In the genomic region with DNA sequence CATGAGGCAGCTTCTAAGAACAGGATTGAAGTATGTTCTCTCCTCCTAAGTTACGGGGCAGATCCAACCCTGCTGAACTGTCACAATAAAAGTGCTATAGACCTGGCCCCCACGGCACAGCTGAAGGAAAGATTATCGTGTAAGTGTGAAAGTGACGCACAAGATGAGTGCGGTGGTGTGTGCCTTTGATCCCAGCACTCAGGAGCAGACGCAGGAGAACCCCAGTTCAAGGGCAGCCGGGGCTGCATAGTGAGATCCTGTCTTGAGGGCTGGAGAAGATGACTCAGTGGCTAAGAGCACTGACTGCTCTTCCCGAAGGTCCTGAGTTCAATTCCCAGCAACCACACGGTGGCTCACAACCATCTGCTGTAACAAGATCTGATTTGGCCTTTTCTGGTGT, we compare ENCODE assay signal across 14 mouse cellular contexts. TPM values are rescaled to one million over a fixed set of nuclear protein-coding genes. Genes with fewer than 3 reads are reported as not detected.
A peak's percentile ranks its signal among the peaks of the same experiment; 100 is the strongest.
DNase-seq lines count a peak whose midpoint lies in the region.
"Had no signal": no experiment of that assay in that cellular context is flagged by ENCODE, and none has a peak within 500 bp of the region (broad histone marks: within the 10 kb centered on the region; RNA-seq: fewer than 3 reads in every experiment).

No protein-coding gene starts in this region.

- peak; percentile 77 to 83 for DNase-seq in adrenal gland, adult (ENCODE audit: inconsistent age in 2 of 2, low spot score in 1 of 2)
- no peak for DNase-seq in adrenal gland, postnatal 4 days (ENCODE audit: low spot score in 2 of 2)
- DNase-seq in adrenal gland, postnatal 10 days = peak; percentile 41
- peak; percentile 48 to 66 for DNase-seq in adrenal gland, postnatal 36 days
- DNase-seq in spleen, postnatal 10 days (ENCODE audit: low spot score in 2 of 2) = no peak
- no peak for DNase-seq in urinary bladder, postnatal 14 days (ENCODE audit: low spot score)
- DNase-seq: cerebellum, adult 18-20 months; cerebellum, adult 9-10 months; cerebellum, postnatal 14 days; gastrocnemius, postnatal 10 days; gastrocnemius, postnatal 36 days; heart, postnatal 14 days; heart, postnatal 4 days; kidney, adult 18-20 months had no signal

RNA-seq across cellular contexts. Expression of a gene that starts 23.8 kb away (rescaled TPM):
- total RNA-seq in adrenal gland, postnatal 4 days (2021) = 100 to 1,000 TPM; 146 to 155 TPM
- total RNA-seq in adrenal gland, postnatal 10 days (2021) = 100 to 1,000 TPM; 119 to 140 TPM
- 100 to 1,000 TPM; 109 to 123 TPM for total RNA-seq in adrenal gland, postnatal 36 days (2021)

Comparison
In these comparisons a context has a peak if more than half of its experiments do, and no peak if none do; other contexts are left out.
1. DNase-seq: peak in adrenal gland, adult (2 of 2), adrenal gland, postnatal 10 days (single experiment) and adrenal gland, postnatal 36 days (2 of 2); none in adrenal gland, postnatal 4 days (0 of 2), spleen, postnatal 10 days (0 of 2) and urinary bladder, postnatal 14 days (single experiment).